Mouse (Mus musculus): ENCODE measurements around the gene Prex1. TPM values are rescaled to one million over a fixed set of nuclear protein-coding genes. Genes with fewer than 3 reads are reported as not detected.
A peak's percentile ranks its signal among the peaks of the same experiment; 100 is the strongest.

Gene Prex1
- polyA plus RNA-seq, 1 experiment from 2014 or later = 16.1 TPM

DNA sequence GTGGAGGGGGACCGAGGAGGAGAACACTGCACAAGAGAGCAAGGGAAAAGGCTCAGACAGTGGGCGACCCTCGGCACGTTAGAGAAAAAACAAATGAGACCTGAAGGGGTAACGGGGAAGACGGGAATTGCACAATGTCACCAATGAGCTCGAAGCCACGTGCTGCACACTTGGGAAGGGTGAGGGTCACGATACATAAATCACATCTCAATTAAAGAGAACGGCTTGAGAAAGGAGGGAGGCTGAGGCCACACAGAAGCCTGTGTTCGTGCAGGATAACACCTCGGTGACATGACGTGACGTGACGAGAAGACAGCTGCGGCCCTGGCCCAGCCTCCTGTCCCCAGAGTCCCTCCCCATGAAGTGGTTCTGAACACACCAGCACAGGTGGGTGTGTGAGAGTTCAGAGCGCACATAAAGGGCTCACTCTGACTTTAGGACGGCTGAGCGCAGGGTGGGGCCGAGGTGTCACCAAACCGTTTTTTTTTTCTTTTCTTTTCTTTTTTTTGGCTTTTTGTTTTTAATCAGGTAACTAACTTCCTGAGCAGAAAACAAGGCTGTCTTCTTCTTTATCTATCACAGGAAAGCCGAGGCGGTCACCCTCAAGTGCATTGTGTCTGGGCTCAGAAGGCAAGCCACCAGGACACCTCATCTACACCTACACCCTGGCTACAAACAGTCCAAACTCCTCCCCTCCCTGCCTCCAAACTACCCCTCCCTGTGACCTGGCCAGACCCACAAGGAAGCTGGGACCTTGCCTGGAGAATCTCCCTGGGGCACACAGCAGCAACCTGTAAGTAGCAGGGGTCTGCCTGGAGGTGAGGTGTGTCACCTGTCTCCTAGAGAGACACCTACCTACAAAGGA is 12.2 kb downstream of the Prex1 start:
- Histone ChIP-seq H3K36me3 (ENCODE audit: control insufficient read depth, insufficient read depth) (peaks cover 10% of the 10 kb centered on the region), H3K4me1 (ENCODE audit: control insufficient read depth, low read depth, low read length) (peaks cover 74% of the 10 kb centered on the region), H3K4me3 (ENCODE audit: low read depth, low read length) (peak overlapping the region; percentile 56), H3K9me3 (replicated peaks; ENCODE audit: control insufficient read depth, low read length) (peaks cover 6% of the 10 kb centered on the region), H3K27me3 (ENCODE audit: control insufficient read depth, insufficient read depth, low read depth, low read length) (no peaks in the 10 kb centered on the region), H3K9ac (ENCODE audit: low read depth, low read length) (peak overlapping the region; percentile 30; the same call in 1 of the 2 replicates), H3K4me2 (ENCODE audit: low read depth, low read length) (peak overlapping the region; percentile 72), H3K27ac (ENCODE audit: low read length) (peak overlapping the region; percentile 52)
- no peak for ATAC-seq (ENCODE audit: low read depth)
- WGBS (ENCODE audit: insufficient replicate concordance) = 50% methylated on average over 23 of the region's 23 CpGs

DNA sequence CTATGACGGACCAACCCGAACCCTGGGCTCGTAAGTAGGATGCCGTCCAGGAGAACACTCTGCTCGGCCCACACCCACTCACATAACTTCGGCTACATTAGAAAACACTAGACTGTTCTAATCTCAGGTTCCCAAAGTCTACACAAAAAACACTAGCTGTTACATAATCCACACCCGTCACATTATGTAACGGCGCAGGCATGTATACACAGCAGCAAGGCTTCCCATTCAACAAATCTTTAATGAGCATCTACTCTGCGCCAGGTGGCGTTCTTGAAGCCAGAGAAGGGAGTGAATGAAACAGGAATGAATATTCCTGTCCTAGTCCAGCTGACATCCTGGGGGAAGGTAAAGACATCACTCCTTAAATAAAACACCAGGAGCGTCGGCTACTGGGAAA is 12.9 kb downstream of the Prex1 start:
- Histone ChIP-seq H3K36me3 (ENCODE audit: control insufficient read depth, insufficient read depth) (peaks cover 10% of the 10 kb centered on the region), H3K27me3 (ENCODE audit: control insufficient read depth, insufficient read depth, low read depth, low read length) (no peaks in the 10 kb centered on the region), H3K4me1 (ENCODE audit: control insufficient read depth, low read depth, low read length) (peaks cover 69% of the 10 kb centered on the region), H3K4me3 (ENCODE audit: low read depth, low read length) (no peak overlapping the region), H3K9me3 (replicated peaks; ENCODE audit: control insufficient read depth, low read length) (peaks cover 6% of the 10 kb centered on the region), H3K27ac (ENCODE audit: low read length) (no peak overlapping the region), H3K9ac (ENCODE audit: low read depth, low read length) (no peak overlapping the region), H3K4me2 (ENCODE audit: low read depth, low read length) (no peak overlapping the region)
- 74% methylated on average over 13 of the region's 13 CpGs for WGBS (ENCODE audit: insufficient replicate concordance)
- no peak for ATAC-seq (ENCODE audit: low read depth)

DNA sequence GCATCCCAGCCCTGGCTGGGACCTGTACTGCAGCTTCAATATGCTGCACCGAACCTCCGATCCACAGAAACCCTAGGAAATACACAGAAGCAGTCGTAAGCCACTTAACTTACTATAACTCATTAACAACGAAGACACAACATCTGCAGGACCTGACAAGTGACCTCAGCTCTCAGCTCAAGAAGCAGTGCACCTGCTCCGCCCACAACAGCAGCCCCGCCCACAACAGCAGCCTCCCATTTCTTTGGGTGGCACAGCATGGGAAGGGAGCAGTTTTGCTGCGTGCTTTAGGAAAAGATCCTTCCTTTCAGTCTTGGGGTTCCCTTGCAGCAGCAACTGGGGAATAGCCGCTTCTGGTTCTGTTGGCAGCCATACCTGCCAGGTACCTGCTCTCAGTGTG is 13.5 kb downstream of the Prex1 start:
- Histone ChIP-seq H3K4me3 (ENCODE audit: low read depth, low read length) (no peak overlapping the region), H3K4me1 (ENCODE audit: control insufficient read depth, low read depth, low read length) (peaks cover 63% of the 10 kb centered on the region), H3K4me2 (ENCODE audit: low read depth, low read length) (peak overlapping the region; percentile 12; the same call in 1 of the 2 replicates), H3K9me3 (replicated peaks; ENCODE audit: control insufficient read depth, low read length) (peaks cover 5% of the 10 kb centered on the region), H3K27ac (ENCODE audit: low read length) (no peak overlapping the region), H3K27me3 (ENCODE audit: control insufficient read depth, insufficient read depth, low read depth, low read length) (no peaks in the 10 kb centered on the region), H3K9ac (ENCODE audit: low read depth, low read length) (no peak overlapping the region), H3K36me3 (ENCODE audit: control insufficient read depth, insufficient read depth) (peaks cover 7% of the 10 kb centered on the region)
- no peak for ATAC-seq (ENCODE audit: low read depth)
- WGBS (ENCODE audit: insufficient replicate concordance) = 45% methylated on average over 8 of the region's 8 CpGs

DNA sequence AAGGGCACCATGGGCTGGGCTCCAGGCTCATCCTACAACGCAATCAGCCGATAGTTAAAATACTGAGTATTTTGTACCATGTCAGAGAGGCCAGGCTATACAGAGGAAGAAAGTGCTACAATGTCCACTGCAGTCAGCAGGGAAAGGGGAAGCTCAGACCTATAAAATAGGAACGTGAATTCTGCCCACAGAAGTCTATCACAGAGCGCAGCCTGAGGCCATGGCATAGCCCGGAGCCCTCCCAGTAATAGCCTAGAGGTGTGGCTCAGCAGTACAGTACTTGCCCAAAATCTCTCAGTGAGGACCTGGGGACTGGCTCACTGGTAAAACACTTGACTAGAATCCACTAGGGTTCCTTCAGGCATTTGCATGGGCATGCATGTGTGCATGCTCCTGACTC is 14.1 kb downstream of the Prex1 start:
- 57% methylated on average over 5 of the region's 5 CpGs for WGBS (ENCODE audit: insufficient replicate concordance)
- no peak for ATAC-seq (ENCODE audit: low read depth)
- H3K4me2 ChIP-seq (ENCODE audit: low read depth, low read length) = no peak overlapping the region

DNA sequence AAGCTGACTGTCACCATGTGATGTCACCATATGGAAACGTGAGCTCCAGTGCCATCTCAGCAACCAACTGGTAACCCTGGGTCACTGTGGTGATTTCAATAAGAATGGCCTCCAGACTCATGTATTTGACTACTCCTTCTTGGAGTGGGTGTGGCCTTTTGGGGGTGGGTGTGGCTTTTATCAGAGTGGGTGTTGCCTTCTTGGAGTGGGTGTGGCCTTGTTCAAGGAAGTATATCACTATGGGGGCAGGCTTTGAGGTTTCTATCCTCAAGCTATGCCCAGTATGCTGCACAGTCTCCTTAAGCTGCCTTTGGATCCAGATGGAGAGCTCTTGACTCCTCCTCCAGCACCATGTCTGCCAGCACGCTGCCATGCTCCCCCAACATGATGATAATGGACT is 19.0 kb downstream of the Prex1 start:
- Histone ChIP-seq H3K4me3 (ENCODE audit: low read depth, low read length) (no peak overlapping the region), H3K27ac (ENCODE audit: low read length) (no peak overlapping the region), H3K36me3 (ENCODE audit: control insufficient read depth, insufficient read depth) (peaks cover 6% of the 10 kb centered on the region; the same call in 1 of the 2 replicates), H3K4me2 (ENCODE audit: low read depth, low read length) (no peak overlapping the region), H3K9me3 (replicated peaks; ENCODE audit: control insufficient read depth, low read length) (peaks cover 8% of the 10 kb centered on the region; the same call in 1 of the 2 replicates), H3K9ac (ENCODE audit: low read depth, low read length) (no peak overlapping the region), H3K4me1 (ENCODE audit: control insufficient read depth, low read depth, low read length) (peaks cover 16% of the 10 kb centered on the region), H3K27me3 (ENCODE audit: control insufficient read depth, insufficient read depth, low read depth, low read length) (no peaks in the 10 kb centered on the region)
- 88% methylated on average over 2 of the region's 2 CpGs for WGBS (ENCODE audit: insufficient replicate concordance)
- ATAC-seq (ENCODE audit: low read depth) = peak; percentile 62

More for the DNA sequence above, 14.1 kb downstream of the Prex1 start:
- Histone ChIP-seq H3K27ac (ENCODE audit: low read length) (no peak overlapping the region), H3K9me3 (replicated peaks; ENCODE audit: control insufficient read depth, low read length) (peaks cover 5% of the 10 kb centered on the region), H3K4me3 (ENCODE audit: low read depth, low read length) (no peak overlapping the region), H3K9ac (ENCODE audit: low read depth, low read length) (no peak overlapping the region), H3K27me3 (ENCODE audit: control insufficient read depth, insufficient read depth, low read depth, low read length) (no peaks in the 10 kb centered on the region), H3K4me1 (ENCODE audit: control insufficient read depth, low read depth, low read length) (peaks cover 63% of the 10 kb centered on the region), H3K36me3 (ENCODE audit: control insufficient read depth, insufficient read depth) (peaks cover 4% of the 10 kb centered on the region)

DNA sequence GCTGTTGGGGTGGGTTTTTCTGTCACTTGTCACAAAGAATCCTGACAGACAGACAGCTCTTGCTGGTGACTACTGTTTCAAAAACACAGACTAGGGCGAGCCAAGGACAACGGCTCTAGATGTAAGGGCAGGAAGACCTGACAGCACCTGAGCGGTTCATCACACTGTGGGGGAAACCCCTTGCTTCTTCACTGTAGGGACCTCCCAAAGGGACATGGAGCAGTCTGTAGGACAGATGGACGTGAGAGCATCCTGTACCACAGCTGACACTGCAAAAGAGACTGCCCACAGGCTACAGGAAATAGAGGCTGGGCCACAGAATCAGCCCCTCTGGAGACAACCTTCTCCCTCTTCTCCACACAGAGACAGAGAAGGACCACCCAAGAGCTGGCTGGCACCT is 20.2 kb downstream of the Prex1 start:
- no peak overlapping the region for H3K4me2 ChIP-seq (ENCODE audit: low read depth, low read length)
- H3K36me3 ChIP-seq (ENCODE audit: control insufficient read depth, insufficient read depth) = peaks cover 6% of the 10 kb centered on the region; the same call in 1 of the 2 replicates
- peaks cover 8% of the 10 kb centered on the region for H3K4me1 ChIP-seq (ENCODE audit: control insufficient read depth, low read depth, low read length)
- no peaks in the 10 kb centered on the region for H3K27me3 ChIP-seq (ENCODE audit: control insufficient read depth, insufficient read depth, low read depth, low read length)
- no peak for ATAC-seq (ENCODE audit: low read depth)
- H3K9me3 ChIP-seq (replicated peaks; ENCODE audit: control insufficient read depth, low read length) = peaks cover 8% of the 10 kb centered on the region; the same call in 1 of the 2 replicates
- H3K4me3 ChIP-seq (ENCODE audit: low read depth, low read length) = no peak overlapping the region
- 73% methylated on average over 4 of the region's 4 CpGs for WGBS (ENCODE audit: insufficient replicate concordance)
- H3K9ac ChIP-seq (ENCODE audit: low read depth, low read length) = no peak overlapping the region
- H3K27ac ChIP-seq (ENCODE audit: low read length) = no peak overlapping the region

DNA sequence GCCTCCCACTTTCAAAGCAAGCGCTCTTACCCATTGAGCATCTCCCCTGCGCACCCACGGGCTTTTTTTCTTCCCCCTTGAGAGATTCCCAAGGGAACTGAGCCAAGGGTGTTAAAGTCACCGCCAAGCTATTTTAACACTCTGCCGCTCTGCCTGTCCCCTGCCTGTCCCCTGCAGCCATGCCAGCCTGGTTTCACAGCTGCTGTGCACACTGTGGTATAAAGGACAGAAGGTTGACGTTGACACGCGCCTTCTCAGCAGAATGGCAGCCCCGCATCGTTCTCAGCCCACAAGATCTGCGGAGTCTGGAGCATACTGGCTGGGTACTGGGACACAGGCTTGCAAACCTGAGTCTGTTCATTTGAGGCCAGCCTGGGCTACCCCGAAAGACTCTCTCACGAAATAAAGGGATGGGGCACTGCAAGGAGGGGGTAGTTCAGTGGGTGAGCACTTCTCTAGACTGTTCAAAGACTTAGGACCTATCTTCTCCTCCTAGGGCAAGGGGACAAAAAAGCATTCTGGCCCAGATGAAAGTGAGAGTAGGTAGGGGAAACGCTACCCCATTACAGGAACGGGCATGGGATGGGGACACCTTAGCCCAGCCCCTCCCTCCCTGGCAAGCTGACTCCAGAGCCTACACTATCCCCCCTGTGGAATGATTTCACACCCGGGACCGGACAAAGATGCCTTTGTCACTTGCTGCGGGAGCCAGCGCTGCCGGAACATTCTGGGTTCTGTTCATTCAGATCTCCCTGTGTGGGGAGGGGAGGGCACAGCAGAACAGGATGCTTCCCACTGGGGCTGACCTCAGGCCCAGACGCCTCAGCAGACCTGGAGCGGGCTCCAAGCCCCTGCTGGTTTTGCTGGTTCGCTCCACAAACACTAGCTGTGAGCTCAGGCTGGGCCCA is 21.8 kb downstream of the Prex1 start:
- Histone ChIP-seq H3K27me3 (ENCODE audit: control insufficient read depth, insufficient read depth, low read depth, low read length) (no peaks in the 10 kb centered on the region), H3K27ac (ENCODE audit: low read length) (no peak overlapping the region), H3K4me1 (ENCODE audit: control insufficient read depth, low read depth, low read length) (peaks cover 8% of the 10 kb centered on the region), H3K36me3 (ENCODE audit: control insufficient read depth, insufficient read depth) (peaks cover 6% of the 10 kb centered on the region; the same call in 1 of the 2 replicates), H3K4me3 (ENCODE audit: low read depth, low read length) (no peak overlapping the region), H3K9ac (ENCODE audit: low read depth, low read length) (no peak overlapping the region), H3K4me2 (ENCODE audit: low read depth, low read length) (no peak overlapping the region), H3K9me3 (replicated peaks; ENCODE audit: control insufficient read depth, low read length) (peaks cover 8% of the 10 kb centered on the region; the same call in 1 of the 2 replicates)
- WGBS (ENCODE audit: insufficient replicate concordance) = 85% methylated on average over 23 of the region's 23 CpGs
- no peak for ATAC-seq (ENCODE audit: low read depth)

DNA sequence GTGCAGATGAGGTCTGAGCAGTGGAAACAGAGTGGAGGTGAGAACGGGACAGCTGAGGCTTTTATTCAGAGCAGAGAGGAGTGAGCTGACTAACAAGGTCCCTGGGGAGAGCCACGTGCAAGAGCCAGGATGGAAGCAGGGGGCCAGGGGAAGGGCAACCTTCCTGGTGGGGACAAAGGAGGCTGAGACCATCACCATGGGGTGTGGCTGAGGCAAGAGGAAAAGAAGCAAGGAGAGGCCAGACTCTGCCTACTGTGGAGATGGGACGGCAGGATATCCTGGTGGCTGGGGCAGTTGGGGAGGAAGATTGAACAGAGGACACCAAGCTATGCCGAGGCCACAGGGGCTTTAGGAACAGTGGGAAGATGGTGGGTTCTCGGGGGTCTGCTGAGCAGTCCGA is 26.7 kb downstream of the Prex1 start:
- Histone ChIP-seq H3K4me1 (ENCODE audit: control insufficient read depth, low read depth, low read length) (peaks cover 6% of the 10 kb centered on the region), H3K9me3 (replicated peaks; ENCODE audit: control insufficient read depth, low read length) (no peaks in the 10 kb centered on the region), H3K4me2 (ENCODE audit: low read depth, low read length) (no peak overlapping the region), H3K27me3 (ENCODE audit: control insufficient read depth, insufficient read depth, low read depth, low read length) (no peaks in the 10 kb centered on the region), H3K9ac (ENCODE audit: low read depth, low read length) (no peak overlapping the region), H3K36me3 (ENCODE audit: control insufficient read depth, insufficient read depth) (no peaks in the 10 kb centered on the region), H3K4me3 (ENCODE audit: low read depth, low read length) (no peak overlapping the region), H3K27ac (ENCODE audit: low read length) (no peak overlapping the region)
- WGBS (ENCODE audit: insufficient replicate concordance) = 49% methylated on average over 6 of the region's 6 CpGs
- no peak for ATAC-seq (ENCODE audit: low read depth)

Data from liver, embryonic 16.5 days (tissue).